Mouse (Mus musculus): ENCODE data around the gene Acbd6. TPM values are rescaled to one million over a fixed set of nuclear protein-coding genes. Genes with fewer than 3 reads are reported as not detected.

Gene Acbd6
- polyA plus RNA-seq, 1 experiment from 2014 or later, result 73.5 TPM

- Histone ChIP-seq H3K27ac (no peak overlapping the region), H3K4me1 (0 out of 2 replicates have a peak, but pooled peaks cover 2% of the 10 kb centered on the region), H3K9ac (no peak overlapping the region), H3K36me3 (no peaks in the 10 kb centered on the region), H3K4me3 (replicated peaks) (no peak overlapping the region), H3K4me2 (no peak overlapping the region), H3K9me3 (replicated peaks) (no peaks in the 10 kb centered on the region), H3K27me3 (no peaks in the 10 kb centered on the region)
- WGBS, result 73% methylated on average over 4 of the region's 4 CpGs
- ATAC-seq (replicated peaks; ENCODE audit: low FRiP score), result no peak
Observed at GRCm38 (mm10) chr1:155608524-155608923, 50.6 kb downstream of the Acbd6 start.

- Histone ChIP-seq H3K27ac (no peak overlapping the region), H3K9ac (no peak overlapping the region), H3K4me2 (no peak overlapping the region), H3K4me3 (replicated peaks) (no peak overlapping the region), H3K27me3 (no peaks in the 10 kb centered on the region), H3K36me3 (no peaks in the 10 kb centered on the region), H3K9me3 (replicated peaks) (no peaks in the 10 kb centered on the region), H3K4me1 (no peaks in the 10 kb centered on the region)
- ATAC-seq (replicated peaks; ENCODE audit: low FRiP score), result no peak
- 57% methylated on average over 2 of the region's 2 CpGs for WGBS
Observed at GRCm38 (mm10) chr1:155614426-155614825, 56.5 kb downstream of the Acbd6 start.

- H3K27ac ChIP-seq, result no peak overlapping the region
- H3K36me3 ChIP-seq, result peaks cover 15% of the 10 kb centered on the region
- H3K4me3 ChIP-seq (replicated peaks), result no peak overlapping the region
- H3K9ac ChIP-seq, result no peak overlapping the region
- ATAC-seq (replicated peaks; ENCODE audit: low FRiP score), result no peak
- no peaks in the 10 kb centered on the region for H3K9me3 ChIP-seq (replicated peaks)
- 85% methylated on average over 6 of the region's 6 CpGs for WGBS
- H3K4me2 ChIP-seq, result no peak overlapping the region
- H3K27me3 ChIP-seq, result no peaks in the 10 kb centered on the region
- no peaks in the 10 kb centered on the region for H3K4me1 ChIP-seq
Observed at GRCm38 (mm10) chr1:155621075-155621474, 63.2 kb downstream of the Acbd6 start.

- Histone ChIP-seq H3K27me3 (no peaks in the 10 kb centered on the region), H3K27ac (no peak overlapping the region), H3K4me3 (replicated peaks) (no peak overlapping the region), H3K36me3 (peaks cover 15% of the 10 kb centered on the region), H3K4me2 (no peak overlapping the region), H3K4me1 (no peaks in the 10 kb centered on the region), H3K9me3 (replicated peaks) (no peaks in the 10 kb centered on the region), H3K9ac (no peak overlapping the region)
- WGBS, result 83% methylated on average over 8 of the region's 8 CpGs
- ATAC-seq (replicated peaks; ENCODE audit: low FRiP score), result no peak
Observed at GRCm38 (mm10) chr1:155623192-155623591, 65.3 kb downstream of the Acbd6 start.

- no peak overlapping the region for H3K9ac ChIP-seq
- H3K4me3 ChIP-seq (replicated peaks), result no peak overlapping the region
- H3K36me3 ChIP-seq, result peaks cover 15% of the 10 kb centered on the region
- H3K9me3 ChIP-seq (replicated peaks), result no peaks in the 10 kb centered on the region
- H3K4me1 ChIP-seq, result no peaks in the 10 kb centered on the region
- 75% methylated on average over 2 of the region's 2 CpGs for WGBS
- H3K27ac ChIP-seq, result no peak overlapping the region
- H3K4me2 ChIP-seq, result no peak overlapping the region
- no peaks in the 10 kb centered on the region for H3K27me3 ChIP-seq
- ATAC-seq (replicated peaks; ENCODE audit: low FRiP score), result no peak
Observed at GRCm38 (mm10) chr1:155627746-155628145, 69.8 kb downstream of the Acbd6 start.

- Histone ChIP-seq H3K36me3 (no peaks in the 10 kb centered on the region), H3K9ac (no peak overlapping the region), H3K4me3 (replicated peaks) (no peak overlapping the region), H3K27me3 (no peaks in the 10 kb centered on the region), H3K4me1 (no peaks in the 10 kb centered on the region), H3K27ac (no peak overlapping the region), H3K9me3 (replicated peaks) (no peaks in the 10 kb centered on the region), H3K4me2 (no peak overlapping the region)
- WGBS, result 86% methylated on average over 7 of the region's 7 CpGs
- ATAC-seq (replicated peaks; ENCODE audit: low FRiP score), result no peak
Observed at GRCm38 (mm10) chr1:155636648-155637047, 78.7 kb downstream of the Acbd6 start.

GRCm38 (mm10) chr1:155645816-155646215, 87.9 kb downstream of the Acbd6 start:
- no peak overlapping the region for H3K4me3 ChIP-seq (replicated peaks)
- no peaks in the 10 kb centered on the region for H3K27me3 ChIP-seq
- H3K36me3 ChIP-seq, result no peaks in the 10 kb centered on the region
- ATAC-seq (replicated peaks; ENCODE audit: low FRiP score), result no peak
- no peak overlapping the region for H3K27ac ChIP-seq
- no peaks in the 10 kb centered on the region for H3K9me3 ChIP-seq (replicated peaks)
- no peak overlapping the region for H3K9ac ChIP-seq
- 81% methylated on average over 5 of the region's 5 CpGs for WGBS
- H3K4me2 ChIP-seq, result no peak overlapping the region
- H3K4me1 ChIP-seq, result no peaks in the 10 kb centered on the region

GRCm38 (mm10) chr1:155646345-155647307, 88.7 kb downstream of the Acbd6 start:
- H3K9me3 ChIP-seq (replicated peaks), result no peaks in the 10 kb centered on the region
- H3K4me1 ChIP-seq, result no peaks in the 10 kb centered on the region
- no peak overlapping the region for H3K4me2 ChIP-seq
- WGBS, result 52% methylated on average over 10 of the region's 10 CpGs
- no peak overlapping the region for H3K27ac ChIP-seq
- no peak overlapping the region for H3K9ac ChIP-seq
- no peak for ATAC-seq (replicated peaks; ENCODE audit: low FRiP score)
- no peaks in the 10 kb centered on the region for H3K36me3 ChIP-seq
- H3K4me3 ChIP-seq (replicated peaks), result no peak overlapping the region
- no peaks in the 10 kb centered on the region for H3K27me3 ChIP-seq

- H3K9me3 ChIP-seq (replicated peaks), result no peaks in the 10 kb centered on the region
- no peak overlapping the region for H3K27ac ChIP-seq
- H3K4me3 ChIP-seq (replicated peaks), result no peak overlapping the region
- H3K4me1 ChIP-seq, result no peaks in the 10 kb centered on the region
- WGBS, result 70% methylated on average over 9 of the region's 9 CpGs
- ATAC-seq (replicated peaks; ENCODE audit: low FRiP score), result no peak
- H3K4me2 ChIP-seq, result no peak overlapping the region
- no peaks in the 10 kb centered on the region for H3K27me3 ChIP-seq
- no peak overlapping the region for H3K9ac ChIP-seq
- H3K36me3 ChIP-seq, result no peaks in the 10 kb centered on the region
Observed at GRCm38 (mm10) chr1:155650121-155650846, 92.4 kb downstream of the Acbd6 start.

- Histone ChIP-seq H3K27ac (no peak overlapping the region), H3K9ac (no peak overlapping the region), H3K4me3 (replicated peaks) (no peak overlapping the region), H3K9me3 (replicated peaks) (no peaks in the 10 kb centered on the region), H3K4me2 (no peak overlapping the region), H3K4me1 (no peaks in the 10 kb centered on the region), H3K36me3 (no peaks in the 10 kb centered on the region), H3K27me3 (no peaks in the 10 kb centered on the region)
- no peak for ATAC-seq (replicated peaks; ENCODE audit: low FRiP score)
- 48% methylated on average over 3 of the region's 3 CpGs for WGBS
Observed at GRCm38 (mm10) chr1:155654961-155655360, 97.0 kb downstream of the Acbd6 start.

- no peak for ATAC-seq (replicated peaks; ENCODE audit: low FRiP score)
- no peak overlapping the region for H3K27ac ChIP-seq
- H3K27me3 ChIP-seq, result no peaks in the 10 kb centered on the region
- no peaks in the 10 kb centered on the region for H3K4me1 ChIP-seq
- no peaks in the 10 kb centered on the region for H3K9me3 ChIP-seq (replicated peaks)
- H3K9ac ChIP-seq, result no peak overlapping the region
- H3K4me3 ChIP-seq (replicated peaks), result no peak overlapping the region
- H3K36me3 ChIP-seq, result no peaks in the 10 kb centered on the region
- 74% methylated on average over 5 of the region's 5 CpGs for WGBS
- no peak overlapping the region for H3K4me2 ChIP-seq
Observed at GRCm38 (mm10) chr1:155656321-155656720, 98.4 kb downstream of the Acbd6 start.

GRCm38 (mm10) chr1:155663994-155664393, 106.1 kb downstream of the Acbd6 start:
- H3K4me2 ChIP-seq, result no peak overlapping the region
- WGBS, result 85% methylated on average over 5 of the region's 5 CpGs
- no peak for ATAC-seq (replicated peaks; ENCODE audit: low FRiP score)

More at GRCm38 (mm10) chr1:155663994-155664393, 106.1 kb downstream of the Acbd6 start:
- H3K9ac ChIP-seq, result no peak overlapping the region
- H3K27me3 ChIP-seq, result no peaks in the 10 kb centered on the region
- H3K4me1 ChIP-seq, result no peaks in the 10 kb centered on the region
- H3K4me3 ChIP-seq (replicated peaks), result no peak overlapping the region
- no peaks in the 10 kb centered on the region for H3K36me3 ChIP-seq
- no peak overlapping the region for H3K27ac ChIP-seq
- H3K9me3 ChIP-seq (replicated peaks), result no peaks in the 10 kb centered on the region
